Mouse (Mus musculus): ENCODE results near the gene Kif1a. TPM values are rescaled to one million over a fixed set of nuclear protein-coding genes. Genes with fewer than 3 reads are reported as not detected.

Kif1a gene
- polyA plus RNA-seq, 1 experiment, result 0.49 TPM

DNA sequence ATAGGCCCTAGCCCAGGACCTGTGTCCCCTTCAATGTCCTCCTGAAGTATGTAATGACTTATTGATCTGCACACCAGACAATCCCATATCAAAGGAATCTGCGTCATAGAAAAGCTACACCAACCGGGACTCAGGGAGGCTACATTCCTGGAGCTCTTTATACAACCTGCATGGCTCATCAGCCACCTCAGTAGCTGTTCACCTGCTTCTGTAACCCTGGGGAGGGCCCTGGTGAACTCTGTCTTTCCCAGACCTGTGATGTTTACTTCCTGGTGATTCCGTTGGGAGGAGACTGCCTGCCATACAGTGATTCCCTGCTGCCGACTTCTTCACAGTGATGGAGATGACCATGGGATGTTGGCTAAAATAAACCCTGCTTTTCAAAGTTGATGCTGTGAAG is 112.9 kb downstream of the Kif1a start:
- H3K27ac ChIP-seq (ENCODE audit: insufficient read depth, low read length), result no peak overlapping the region
- 86% methylated on average over 4 of the region's 4 CpGs for WGBS
- no peaks in the 10 kb centered on the region for H3K36me3 ChIP-seq (ENCODE audit: control insufficient read depth, insufficient read depth, low read length)
- no peak overlapping the region for H3K4me3 ChIP-seq (ENCODE audit: extremely low read depth, insufficient read depth, insufficient read length)
- DNase-seq (ENCODE audit: low read depth in 1 of 2, low spot score in 2 of 2), result no peak
- TF ChIP-seq CTCF (IDR thresholded peaks at IDR 0.05; ENCODE audit: extremely low read depth, insufficient read depth, insufficient read length, insufficient replicate concordance), result no peak
- no peak for TF ChIP-seq POLR2A (IDR thresholded peaks at IDR 0.05; ENCODE audit: low read depth, low read length)
- H3K27me3 ChIP-seq (ENCODE audit: control insufficient read depth, insufficient read depth, low read length), result no peaks in the 10 kb centered on the region
- H3K4me1 ChIP-seq (ENCODE audit: control insufficient read depth, insufficient read depth, insufficient read length), result no peaks in the 10 kb centered on the region

GRCm38 (mm10) chr1:92984999-92985398 is 116.8 kb downstream of the Kif1a start:
- no peak for DNase-seq (ENCODE audit: low read depth in 1 of 2, low spot score in 2 of 2)
- no peaks in the 10 kb centered on the region for H3K4me1 ChIP-seq (ENCODE audit: control insufficient read depth, insufficient read depth, insufficient read length)
- no peak for TF ChIP-seq CTCF (IDR thresholded peaks at IDR 0.05; ENCODE audit: extremely low read depth, insufficient read depth, insufficient read length, insufficient replicate concordance)
- TF ChIP-seq POLR2A (IDR thresholded peaks at IDR 0.05; ENCODE audit: low read depth, low read length), result no peak
- H3K27me3 ChIP-seq (ENCODE audit: control insufficient read depth, insufficient read depth, low read length), result no peaks in the 10 kb centered on the region
- no peaks in the 10 kb centered on the region for H3K36me3 ChIP-seq (ENCODE audit: control insufficient read depth, insufficient read depth, low read length)
- WGBS, result 74% methylated on average over 5 of the region's 5 CpGs
- H3K27ac ChIP-seq (ENCODE audit: insufficient read depth, low read length), result no peak overlapping the region
- H3K4me3 ChIP-seq (ENCODE audit: extremely low read depth, insufficient read depth, insufficient read length), result no peak overlapping the region

GRCm38 (mm10) chr1:92982931-92983605 is 118.7 kb downstream of the Kif1a start:
- Histone ChIP-seq H3K27ac (ENCODE audit: insufficient read depth, low read length) (no peak overlapping the region), H3K4me1 (ENCODE audit: control insufficient read depth, insufficient read depth, insufficient read length) (no peaks in the 10 kb centered on the region), H3K27me3 (ENCODE audit: control insufficient read depth, insufficient read depth, low read length) (no peaks in the 10 kb centered on the region), H3K4me3 (ENCODE audit: extremely low read depth, insufficient read depth, insufficient read length) (no peak overlapping the region), H3K36me3 (ENCODE audit: control insufficient read depth, insufficient read depth, low read length) (no peaks in the 10 kb centered on the region)
- no peak for DNase-seq (ENCODE audit: low read depth in 1 of 2, low spot score in 2 of 2)
- TF ChIP-seq POLR2A (IDR thresholded peaks at IDR 0.05; ENCODE audit: low read depth, low read length) (no peak), CTCF (IDR thresholded peaks at IDR 0.05; ENCODE audit: extremely low read depth, insufficient read depth, insufficient read length, insufficient replicate concordance) (no peak)
- WGBS, result 93% methylated on average over 17 of the region's 17 CpGs

DNA sequence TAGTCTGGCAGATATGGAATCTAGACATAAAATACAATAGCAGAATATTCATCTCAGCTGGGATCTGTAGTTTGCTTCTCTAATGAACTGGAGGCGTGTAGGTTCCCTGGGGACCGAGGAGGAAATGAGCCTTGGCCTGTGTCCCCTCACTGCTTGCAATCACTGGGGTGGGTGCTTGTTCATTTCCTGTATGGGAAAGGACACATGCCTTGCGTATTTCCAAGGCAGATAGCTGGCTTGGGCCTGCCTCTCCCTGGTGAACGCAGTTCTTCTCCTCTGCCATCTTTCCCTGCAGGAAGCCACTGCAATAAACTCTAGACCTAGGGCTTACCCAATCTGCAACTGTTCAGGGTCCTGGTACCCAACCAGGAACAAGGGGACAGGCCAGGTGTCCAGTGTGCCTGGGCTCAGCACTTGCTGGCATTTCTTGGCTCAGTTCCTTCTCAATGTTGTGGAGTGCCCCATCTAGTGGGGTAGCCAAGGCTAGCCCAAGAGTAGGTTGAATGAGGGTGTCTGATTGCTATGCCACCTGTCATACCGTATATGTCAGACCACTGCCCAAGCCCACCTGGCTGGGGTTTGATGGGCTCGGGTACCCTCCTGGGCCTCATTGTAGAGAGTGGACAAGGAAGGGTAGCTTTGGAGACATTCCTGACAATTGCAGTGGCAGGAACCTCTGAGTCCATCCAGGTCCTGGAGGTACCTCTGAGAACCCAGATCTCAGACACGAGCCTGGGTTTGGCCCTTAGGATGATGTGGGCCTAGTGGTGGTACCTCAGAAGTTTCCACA is 120.5 kb downstream of the Kif1a start:
- DNase-seq (ENCODE audit: low read depth in 1 of 2, low spot score in 2 of 2), result no peak
- Histone ChIP-seq H3K4me3 (ENCODE audit: extremely low read depth, insufficient read depth, insufficient read length) (no peak overlapping the region), H3K36me3 (ENCODE audit: control insufficient read depth, insufficient read depth, low read length) (no peaks in the 10 kb centered on the region), H3K27ac (ENCODE audit: insufficient read depth, low read length) (no peak overlapping the region), H3K27me3 (ENCODE audit: control insufficient read depth, insufficient read depth, low read length) (no peaks in the 10 kb centered on the region), H3K4me1 (ENCODE audit: control insufficient read depth, insufficient read depth, insufficient read length) (no peaks in the 10 kb centered on the region)
- WGBS, result 69% methylated on average over 7 of the region's 7 CpGs
- TF ChIP-seq CTCF (IDR thresholded peaks at IDR 0.05; ENCODE audit: extremely low read depth, insufficient read depth, insufficient read length, insufficient replicate concordance), result no peak

DNA sequence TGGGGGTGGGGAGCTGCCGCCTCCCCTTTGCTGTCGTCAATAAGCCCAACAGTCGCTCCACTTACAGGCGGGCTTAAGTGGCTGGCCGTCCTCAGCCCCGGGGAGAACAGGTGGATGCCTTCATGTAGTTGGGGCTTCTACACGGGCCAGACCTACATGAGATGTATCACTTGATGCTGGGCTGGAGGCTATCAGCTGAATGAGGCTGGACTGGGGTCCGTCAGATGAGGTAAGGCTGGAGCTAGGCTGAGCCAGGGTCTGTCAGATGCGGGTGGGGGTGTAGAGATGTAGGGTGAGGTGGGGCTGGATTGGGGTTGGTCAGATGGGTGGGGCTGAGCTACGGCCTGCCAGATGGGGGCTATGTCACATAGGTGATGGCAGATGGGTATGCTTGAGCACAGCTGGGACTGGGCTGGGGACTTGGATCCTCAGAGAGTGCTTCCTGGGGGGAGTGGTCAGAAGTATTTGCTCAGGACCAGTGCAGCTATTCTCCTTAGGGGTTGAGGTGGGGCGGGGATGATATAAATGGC is 122.6 kb downstream of the Kif1a start:
- H3K4me1 ChIP-seq (ENCODE audit: control insufficient read depth, insufficient read depth, insufficient read length), result no peaks in the 10 kb centered on the region
- H3K36me3 ChIP-seq (ENCODE audit: control insufficient read depth, insufficient read depth, low read length), result no peaks in the 10 kb centered on the region
- WGBS, result 77% methylated on average over 11 of the region's 11 CpGs
- no peak for TF ChIP-seq CTCF (IDR thresholded peaks at IDR 0.05; ENCODE audit: extremely low read depth, insufficient read depth, insufficient read length, insufficient replicate concordance)
- TF ChIP-seq POLR2A (IDR thresholded peaks at IDR 0.05; ENCODE audit: low read depth, low read length), result no peak
- no peak for DNase-seq (ENCODE audit: low read depth in 1 of 2, low spot score in 2 of 2)
- H3K27ac ChIP-seq (ENCODE audit: insufficient read depth, low read length), result no peak overlapping the region
- no peak overlapping the region for H3K4me3 ChIP-seq (ENCODE audit: extremely low read depth, insufficient read depth, insufficient read length)
- no peaks in the 10 kb centered on the region for H3K27me3 ChIP-seq (ENCODE audit: control insufficient read depth, insufficient read depth, low read length)

DNA sequence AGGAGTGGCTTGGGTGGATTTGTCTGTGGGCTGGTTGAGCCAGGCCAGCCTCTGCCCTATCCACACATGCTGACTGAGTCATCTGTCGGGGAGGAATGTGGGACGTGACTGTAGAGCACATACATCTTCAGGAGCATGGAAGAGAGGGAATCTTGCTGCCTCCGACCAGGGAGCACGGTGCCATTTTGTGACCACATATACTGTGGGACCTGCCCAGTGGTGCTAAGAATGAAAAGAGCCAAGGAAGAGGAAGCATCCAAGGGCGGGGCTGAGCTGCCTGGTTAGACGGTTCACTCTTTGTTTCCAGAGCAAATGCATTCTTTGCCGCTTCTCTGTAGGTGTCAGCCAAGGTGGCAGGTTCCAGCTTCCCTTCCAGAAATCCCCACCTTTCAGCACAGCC is 123.1 kb downstream of the Kif1a start:
- Histone ChIP-seq H3K36me3 (ENCODE audit: control insufficient read depth, insufficient read depth, low read length) (no peaks in the 10 kb centered on the region), H3K27me3 (ENCODE audit: control insufficient read depth, insufficient read depth, low read length) (no peaks in the 10 kb centered on the region), H3K4me1 (ENCODE audit: control insufficient read depth, insufficient read depth, insufficient read length) (no peaks in the 10 kb centered on the region), H3K27ac (ENCODE audit: insufficient read depth, low read length) (no peak overlapping the region), H3K4me3 (ENCODE audit: extremely low read depth, insufficient read depth, insufficient read length) (no peak overlapping the region)
- DNase-seq (ENCODE audit: low read depth in 1 of 2, low spot score in 2 of 2), result no peak
- 78% methylated on average over 7 of the region's 7 CpGs for WGBS
- no peak for TF ChIP-seq CTCF (IDR thresholded peaks at IDR 0.05; ENCODE audit: extremely low read depth, insufficient read depth, insufficient read length, insufficient replicate concordance)
- no peak for TF ChIP-seq POLR2A (IDR thresholded peaks at IDR 0.05; ENCODE audit: low read depth, low read length)
